Mouse (Mus musculus) thymus, postnatal 36 days (tissue): ENCODE measurements around the gene Rab22a.

Experiments used
- DNase-seq, 2 experiments: peaks; one replicate each; pipeline ENCODE4 v3.0.0; 2022; ENCODE audit warnings: mixed read lengths in 2 of 2

The Rab22a gene

GRCm38 (mm10) chr2:173722251-173722857, 62.8 kb downstream of the Rab22a start:
- no peak for DNase-seq

DNA sequence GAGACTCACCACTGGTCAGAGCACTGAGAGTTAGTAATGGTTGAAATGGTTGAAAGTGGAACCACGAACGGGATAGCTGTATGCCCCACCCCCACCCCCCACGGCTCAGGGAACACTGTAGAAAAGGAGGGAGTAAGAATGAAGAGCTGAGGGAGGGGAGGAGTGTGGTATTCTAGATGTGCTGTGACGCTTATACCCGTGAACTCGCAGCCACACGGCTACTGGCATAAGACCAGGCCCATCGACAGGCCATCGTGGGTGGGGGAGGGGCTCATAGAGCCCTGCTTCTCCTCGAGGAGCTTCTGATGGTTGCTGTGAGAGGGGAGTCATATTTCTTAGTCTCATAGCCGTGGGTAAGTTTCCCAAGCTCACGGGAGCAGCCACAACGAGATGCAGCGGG, 64.8 kb downstream of the Rab22a start:
- no peak for DNase-seq

DNA sequence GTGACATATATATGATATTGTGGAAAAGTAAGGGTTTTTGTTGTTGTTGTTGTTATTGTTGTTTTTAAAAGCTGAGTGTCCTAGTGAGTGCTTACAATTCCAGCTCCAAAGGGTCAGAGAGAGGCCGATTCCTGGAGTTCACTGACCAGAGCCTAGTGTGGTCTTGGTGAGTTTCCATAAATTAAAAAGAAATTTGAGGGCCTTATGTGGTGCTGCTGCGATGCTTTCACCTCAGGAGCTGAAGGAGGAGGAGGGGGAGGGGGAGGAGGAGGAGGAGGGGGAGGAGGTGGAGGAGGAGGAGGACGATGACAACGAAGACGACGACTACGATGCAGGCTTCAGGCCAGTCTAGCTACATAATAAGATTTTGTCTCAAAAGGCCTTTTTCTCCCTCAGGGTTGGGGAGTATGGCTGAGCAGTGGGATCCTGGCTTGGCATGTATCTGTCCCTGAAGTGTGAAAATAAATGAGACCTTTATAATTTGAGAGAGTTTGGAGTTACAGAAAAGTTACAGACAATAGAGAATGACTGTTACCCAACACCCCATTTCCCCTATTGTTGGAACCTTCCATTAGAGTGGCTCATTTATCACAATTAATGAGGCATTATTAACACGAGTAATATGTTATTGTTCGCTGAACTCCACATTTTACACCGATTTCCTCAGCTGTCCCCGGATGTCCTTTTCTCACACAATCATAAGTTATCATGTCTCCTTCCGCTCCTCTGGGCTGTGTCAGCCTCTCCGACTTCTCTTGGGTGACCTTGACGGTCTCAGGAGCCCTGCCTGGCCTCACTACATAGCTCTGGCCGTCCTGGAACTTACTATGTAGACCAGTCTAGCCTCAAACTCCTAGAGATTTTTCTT, 65.6 kb downstream of the Rab22a start:
- DNase-seq: no peak

DNA sequence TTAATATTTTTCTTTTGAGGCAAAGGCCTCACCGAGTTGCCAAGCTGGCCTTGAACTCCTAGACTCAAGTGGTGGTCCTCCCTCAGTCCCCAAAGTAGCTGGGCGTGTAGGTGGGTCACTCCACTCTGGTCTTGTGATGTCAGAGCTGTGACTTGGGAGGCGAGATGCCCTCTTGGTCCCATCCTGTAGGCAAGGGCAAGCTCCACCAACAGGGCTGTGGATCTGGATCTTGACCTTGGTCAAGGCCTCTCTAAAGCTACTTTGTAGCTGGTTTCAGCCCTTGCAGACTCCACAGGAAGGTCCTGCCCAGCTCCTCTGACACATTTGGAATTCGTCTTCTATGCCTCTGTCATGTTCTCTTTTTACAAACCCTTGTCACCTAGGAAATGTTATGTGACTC, 66.3 kb downstream of the Rab22a start:
- DNase-seq: no peak

GRCm38 (mm10) chr2:173730444-173730966, 70.9 kb downstream of the Rab22a start:
- no peak for DNase-seq

- no peak for DNase-seq
These were observed 74.9 kb downstream of the Rab22a start for GRCm38 (mm10) chr2:173734426-173734825.

DNA sequence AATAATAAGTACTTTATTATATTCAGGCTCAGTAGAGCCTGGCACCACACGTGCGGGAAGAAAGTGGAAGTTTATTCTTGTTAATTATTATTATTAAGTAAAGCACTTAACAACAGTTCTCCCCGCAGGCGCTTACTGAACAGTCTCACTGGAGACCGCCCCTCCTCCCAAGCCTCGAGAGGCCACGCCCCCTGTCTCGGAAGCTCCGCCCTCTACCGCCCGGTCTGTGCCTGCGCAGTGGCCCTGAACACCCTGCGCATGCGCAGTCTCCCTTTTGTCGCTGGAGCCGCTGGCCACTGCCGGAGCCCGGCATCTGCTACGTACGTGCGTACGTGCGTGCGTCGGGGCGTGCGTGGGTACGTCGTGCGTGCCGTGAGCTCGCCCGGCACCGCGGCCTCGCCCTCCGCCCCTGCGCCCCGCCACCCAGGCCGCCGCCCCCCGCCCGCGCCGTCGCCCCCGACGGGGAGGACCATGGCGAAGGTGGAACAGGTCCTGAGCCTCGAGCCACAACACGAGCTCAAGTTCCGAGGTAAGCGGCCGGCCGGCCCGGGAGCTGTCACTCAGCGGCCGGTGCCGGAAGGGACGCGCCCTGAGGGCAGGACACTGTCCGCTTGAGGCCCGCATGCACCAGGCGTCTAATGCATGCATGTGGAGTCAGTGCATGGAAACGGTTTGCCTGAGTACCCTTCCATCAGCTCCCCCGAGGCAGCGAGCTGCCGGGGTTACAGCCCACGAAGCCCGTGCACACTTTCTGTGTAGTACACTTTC, 77.8 kb downstream of the Rab22a start, which contains the start of gene Vapb:
Gene Vapb (plus strand): TSS at position 290 of the 768 bp plus-strand sequence.
- peak; percentile 99 for DNase-seq

- no peak for DNase-seq
These were observed 78.7 kb downstream of the Rab22a start for GRCm38 (mm10) chr2:173738232-173738631.

DNA sequence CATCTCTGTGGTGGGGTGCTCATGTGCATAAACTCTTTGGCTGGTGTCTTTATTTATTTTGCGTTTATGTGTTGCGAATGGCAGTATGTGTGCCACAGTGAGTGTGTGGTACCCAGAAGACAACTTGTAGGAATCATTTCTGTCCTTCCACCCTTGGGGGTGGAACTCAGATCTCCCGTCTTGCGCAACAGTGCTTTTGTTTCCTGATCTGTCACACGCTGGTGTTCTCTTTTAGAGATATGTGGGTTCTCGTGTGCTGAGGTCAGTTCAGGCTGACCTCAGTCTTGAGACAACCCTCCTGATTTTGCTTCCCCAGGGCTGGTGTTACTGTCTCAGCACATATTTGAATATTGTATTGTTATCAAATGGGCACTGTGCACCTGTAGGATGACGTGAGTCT, 79.5 kb downstream of the Rab22a start:
- no peak for DNase-seq

- no peak for DNase-seq
These were observed 82.5 kb downstream of the Rab22a start for GRCm38 (mm10) chr2:173742090-173742489.

DNA sequence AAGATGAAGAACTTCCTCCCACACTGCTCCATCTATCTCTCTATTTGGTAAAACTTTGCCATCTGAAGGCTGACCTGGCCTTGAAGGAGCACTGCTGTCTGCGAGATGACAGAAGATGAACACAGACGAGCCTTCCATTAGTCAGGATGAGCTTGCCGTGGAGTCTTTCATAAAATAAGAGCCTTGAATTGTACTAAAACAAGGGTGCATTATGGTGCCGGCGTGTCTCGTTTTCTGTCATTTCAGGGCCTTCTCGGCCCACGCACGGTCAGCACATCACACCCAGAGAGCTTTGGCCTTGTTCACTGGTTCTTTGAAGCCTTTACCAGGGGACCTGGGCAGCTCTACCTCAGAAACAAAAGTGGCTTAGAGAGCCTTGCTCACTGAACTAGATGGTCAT, 83.2 kb downstream of the Rab22a start:
- DNase-seq: no peak

- DNase-seq: no peak
These were observed 84.7 kb downstream of the Rab22a start for GRCm38 (mm10) chr2:173744070-173744815.

DNA sequence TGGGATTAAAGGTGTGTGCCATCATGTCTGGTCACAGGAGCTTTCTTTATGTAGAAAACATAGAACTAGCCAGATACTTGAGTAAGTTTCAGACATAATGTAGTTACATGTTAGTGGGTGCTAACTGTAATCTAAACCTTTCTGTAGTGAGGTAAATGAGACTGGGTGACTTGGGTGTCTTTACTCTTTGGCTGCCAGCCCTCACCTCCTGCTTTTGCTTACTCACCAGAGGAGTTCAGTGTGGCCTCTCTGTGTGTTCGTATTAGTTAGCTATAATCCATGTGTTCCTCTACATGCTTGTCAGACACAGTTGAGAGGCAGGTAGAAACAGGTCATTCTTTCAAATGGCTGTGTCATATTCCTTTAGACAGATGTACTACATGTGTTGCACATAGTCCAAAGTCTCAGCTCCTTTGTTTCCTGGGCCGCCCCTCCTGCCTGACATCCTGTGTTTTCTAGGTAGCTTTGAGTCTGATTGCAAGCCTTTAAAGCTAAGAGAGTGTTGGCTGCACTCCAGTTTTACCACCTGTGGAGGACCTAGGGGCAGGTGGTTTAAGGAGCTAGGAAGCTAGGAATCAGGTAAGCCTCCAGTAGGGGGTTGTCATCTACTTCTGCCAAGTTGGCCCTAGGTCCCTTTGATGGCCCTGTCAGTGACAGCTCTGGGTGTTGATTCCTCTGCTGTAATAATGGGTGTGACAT, 89.5 kb downstream of the Rab22a start:
- no peak for DNase-seq

- DNase-seq: no peak
These were observed 96.0 kb downstream of the Rab22a start for GRCm38 (mm10) chr2:173755433-173756144.
